Mouse (Mus musculus) R1 (cell line): ENCODE data around the gene 1700123K08Rik.
"Not testable (repeated sequence)": the region's sequence is repeated elsewhere in the genome, so short reads cannot be mapped to it uniquely, and the experiment has no call there.

ENCODE experiments used
- DNase-seq: peaks from one replicate; pipeline ENCODE4 v3.0.0-alpha.2; 2018; ENCODE audit warnings: low read depth, low spot score

Gene 1700123K08Rik

GRCm38 (mm10) chr5:138564612-138565011, at the start of gene 1700123K08Rik:
Gene 1700123K08Rik (minus strand): TSS chr5:138564712.
- not testable (repeated sequence) for DNase-seq

- DNase-seq = no peak
These were observed 22.9 kb upstream of the 1700123K08Rik start for GRCm38 (mm10) chr5:138587396-138587795.

GRCm38 (mm10) chr5:138571623-138572022, 7.1 kb upstream of the 1700123K08Rik start:
- peak; percentile 84 for DNase-seq

- peak; percentile 77 for DNase-seq
These were observed 11.8 kb downstream of the 1700123K08Rik start for GRCm38 (mm10) chr5:138552718-138553117.

- DNase-seq = no peak
These were observed 32.0 kb downstream of the 1700123K08Rik start for GRCm38 (mm10) chr5:138532491-138532890.
